Mouse (Mus musculus) limb, embryonic 13.5 days (tissue): ENCODE measurements at regions not wholly inside any gene's neighbourhood (a gene's known extent, or its start where the extent isn't known, plus 50 kb on each side); places are given as distances from the start of the nearest gene placed in this dataset.

Source experiments
- ATAC-seq: fragments of 200-750 bp; cut with Nextera tagmentation; 2 replicates; pipeline ENCODE4 v1.8.0; 2017; ENCODE audit warnings: low read depth, moderate number of reproducible peaks, moderate TSS enrichment; ENCODE audit not compliant: low FRiP score
- H3K27ac ChIP-seq: fragments of 300-500 bp; sonication (generic); 2 replicates; pipeline ENCODE4 v1.5.1; 2015; ENCODE audit warnings: inconsistent platforms, mild to moderate bottlenecking, moderate library complexity
- H3K27me3 ChIP-seq: fragments of 300-500 bp; sonication (generic); 2 replicates; pipeline ENCODE4 v1.6.1; 2015; ENCODE audit warnings: mild to moderate bottlenecking, inconsistent platforms
- H3K36me3 ChIP-seq: fragments of 300-500 bp; sonication (generic); 2 replicates; pipeline ENCODE4 v1.6.1; 2015; ENCODE audit warnings: inconsistent platforms, mild to moderate bottlenecking, moderate library complexity
- H3K4me1 ChIP-seq: fragments of 300-500 bp; sonication (generic); 2 replicates; pipeline ENCODE4 v1.6.1; 2015; ENCODE audit warnings: inconsistent platforms
- H3K4me2 ChIP-seq: fragments of 300-500 bp; sonication (generic); replicated peaks from 2 replicates; pipeline ENCODE4 v1.6.1; 2015; ENCODE audit warnings: inconsistent platforms, mild to moderate bottlenecking, moderate library complexity
- H3K4me3 ChIP-seq: fragments of 300-500 bp; sonication (generic); 2 replicates; pipeline ENCODE4 v1.5.1; 2015; ENCODE audit warnings: moderate library complexity, mild to moderate bottlenecking, inconsistent platforms
- H3K9ac ChIP-seq: fragments of 300-500 bp; sonication (generic); 2 replicates; pipeline ENCODE4 v1.6.1; 2015; ENCODE audit warnings: mild to moderate bottlenecking, inconsistent platforms
- H3K9me3 ChIP-seq: fragments of 300-500 bp; sonication (generic); 2 replicates; pipeline ENCODE4 v1.6.1; 2016; ENCODE audit warnings: inconsistent platforms
- WGBS: fragments of 180-500 bp; shearing (Covaris S2); methylation state at CpG from one replicate; pipeline ENCODE4 v1.1.7; 2015; 5-methylcytosine and 5-hydroxymethylcytosine counted together

- Histone ChIP-seq H3K4me1 (peaks cover 20% of the 10 kb centered on the region), H3K9me3 (peaks cover 14% of the 10 kb centered on the region), H3K4me2 (no peak overlapping the region), H3K36me3 (no peaks in the 10 kb centered on the region), H3K4me3 (no peak overlapping the region), H3K27ac (no peak overlapping the region), H3K27me3 (peaks cover 70% of the 10 kb centered on the region), H3K9ac (no peak overlapping the region)
- 82% methylated on average over 6 of the region's 6 CpGs for WGBS
- ATAC-seq = no peak
These were observed 92.0 kb downstream of the Cdc5l start for GRCm38 (mm10) chr17:45341573-45341972.

GRCm38 (mm10) chr17:45340851-45341250 lies 92.7 kb downstream of the Cdc5l start:
- Histone ChIP-seq H3K4me3 (no peak overlapping the region), H3K36me3 (no peaks in the 10 kb centered on the region), H3K9ac (no peak overlapping the region), H3K4me1 (peaks cover 23% of the 10 kb centered on the region), H3K4me2 (no peak overlapping the region), H3K27me3 (peaks cover 69% of the 10 kb centered on the region), H3K9me3 (peaks cover 14% of the 10 kb centered on the region), H3K27ac (no peak overlapping the region)
- WGBS = 57% methylated on average over 4 of the region's 4 CpGs
- no peak for ATAC-seq

- Histone ChIP-seq H3K36me3 (no peaks in the 10 kb centered on the region), H3K4me2 (no peak overlapping the region), H3K9ac (no peak overlapping the region), H3K27ac (no peak overlapping the region), H3K4me3 (no peak overlapping the region), H3K9me3 (peaks cover 9% of the 10 kb centered on the region), H3K27me3 (peaks cover 80% of the 10 kb centered on the region), H3K4me1 (peaks cover 26% of the 10 kb centered on the region)
- WGBS = 31% methylated on average over 11 of the region's 11 CpGs
- ATAC-seq = no peak
These were observed 94.3 kb downstream of the Cdc5l start for GRCm38 (mm10) chr17:45339226-45339625.

GRCm38 (mm10) chr17:45338086-45338485 lies 95.5 kb downstream of the Cdc5l start:
- WGBS = 86% methylated on average over 4 of the region's 4 CpGs
- ATAC-seq = no peak
- H3K4me3 ChIP-seq = no peak overlapping the region
- H3K4me2 ChIP-seq = no peak overlapping the region
- no peak overlapping the region for H3K9ac ChIP-seq
- peaks cover 26% of the 10 kb centered on the region for H3K4me1 ChIP-seq
- no peaks in the 10 kb centered on the region for H3K9me3 ChIP-seq
- no peak overlapping the region for H3K27ac ChIP-seq
- no peaks in the 10 kb centered on the region for H3K36me3 ChIP-seq
- peaks cover 86% of the 10 kb centered on the region for H3K27me3 ChIP-seq

GRCm38 (mm10) chr17:45335586-45336151 lies 97.9 kb downstream of the Cdc5l start:
- Histone ChIP-seq H3K4me1 (peaks cover 32% of the 10 kb centered on the region), H3K36me3 (no peaks in the 10 kb centered on the region), H3K4me2 (no peak overlapping the region), H3K9ac (no peak overlapping the region), H3K27ac (no peak overlapping the region), H3K9me3 (no peaks in the 10 kb centered on the region), H3K27me3 (peaks cover 85% of the 10 kb centered on the region), H3K4me3 (no peak overlapping the region)
- WGBS = 72% methylated on average over 9 of the region's 9 CpGs
- ATAC-seq = no peak

- Histone ChIP-seq H3K27ac (no peak overlapping the region), H3K9me3 (no peaks in the 10 kb centered on the region), H3K9ac (no peak overlapping the region), H3K36me3 (no peaks in the 10 kb centered on the region), H3K4me2 (no peak overlapping the region), H3K4me1 (peaks cover 31% of the 10 kb centered on the region), H3K4me3 (no peak overlapping the region), H3K27me3 (peaks cover 85% of the 10 kb centered on the region)
- WGBS = 63% methylated on average over 13 of the region's 13 CpGs
- no peak for ATAC-seq
These were observed 98.7 kb downstream of the Cdc5l start for GRCm38 (mm10) chr17:45334732-45335381.

GRCm38 (mm10) chr17:45332321-45332720 lies 101.2 kb downstream of the Cdc5l start:
- no peak overlapping the region for H3K4me3 ChIP-seq
- no peaks in the 10 kb centered on the region for H3K9me3 ChIP-seq
- no peak overlapping the region for H3K4me2 ChIP-seq
- peaks cover 83% of the 10 kb centered on the region for H3K27me3 ChIP-seq
- ATAC-seq = no peak
- no peaks in the 10 kb centered on the region for H3K36me3 ChIP-seq
- H3K27ac ChIP-seq = no peak overlapping the region
- WGBS = 63% methylated on average over 12 of the region's 12 CpGs
- peaks cover 16% of the 10 kb centered on the region for H3K4me1 ChIP-seq
- no peak overlapping the region for H3K9ac ChIP-seq

GRCm38 (mm10) chr17:45329241-45329640 lies 104.3 kb downstream of the Cdc5l start:
- peaks cover 85% of the 10 kb centered on the region for H3K27me3 ChIP-seq
- no peak overlapping the region for H3K27ac ChIP-seq
- 29% methylated on average over 9 of the region's 9 CpGs for WGBS
- no peak overlapping the region for H3K4me3 ChIP-seq
- H3K9me3 ChIP-seq = no peaks in the 10 kb centered on the region
- H3K9ac ChIP-seq = no peak overlapping the region
- H3K4me1 ChIP-seq = peaks cover 29% of the 10 kb centered on the region
- no peak for ATAC-seq
- no peak overlapping the region for H3K4me2 ChIP-seq
- H3K36me3 ChIP-seq = no peaks in the 10 kb centered on the region

GRCm38 (mm10) chr17:45326726-45327125 lies 106.8 kb downstream of the Cdc5l start:
- Histone ChIP-seq H3K4me1 (peaks cover 23% of the 10 kb centered on the region), H3K4me2 (peak overlapping the region; percentile 43), H3K4me3 (no peak overlapping the region), H3K9me3 (no peaks in the 10 kb centered on the region), H3K9ac (no peak overlapping the region), H3K36me3 (no peaks in the 10 kb centered on the region), H3K27me3 (peaks cover 90% of the 10 kb centered on the region), H3K27ac (peak overlapping the region; percentile 67; the same call in 1 of the 2 replicates)
- peak; percentile 51; the same call in 1 of the 2 replicates for ATAC-seq
- WGBS = 10% methylated on average over 10 of the region's 10 CpGs

- H3K4me1 ChIP-seq = peaks cover 27% of the 10 kb centered on the region
- ATAC-seq = peak; percentile 62; the same call in 1 of the 2 replicates
- no peak overlapping the region for H3K9ac ChIP-seq
- peak overlapping the region; percentile 67; the same call in 1 of the 2 replicates for H3K27ac ChIP-seq
- no peaks in the 10 kb centered on the region for H3K36me3 ChIP-seq
- H3K4me2 ChIP-seq = peak overlapping the region; percentile 43
- no peak overlapping the region for H3K4me3 ChIP-seq
- peaks cover 92% of the 10 kb centered on the region for H3K27me3 ChIP-seq
- 16% methylated on average over 7 of the region's 7 CpGs for WGBS
- no peaks in the 10 kb centered on the region for H3K9me3 ChIP-seq
These were observed 107.4 kb downstream of the Cdc5l start for GRCm38 (mm10) chr17:45326173-45326572.

- Histone ChIP-seq H3K36me3 (no peaks in the 10 kb centered on the region), H3K9me3 (no peaks in the 10 kb centered on the region), H3K27me3 (peaks cover 82% of the 10 kb centered on the region), H3K27ac (no peak overlapping the region), H3K4me3 (no peak overlapping the region), H3K4me1 (peaks cover 59% of the 10 kb centered on the region), H3K9ac (no peak overlapping the region), H3K4me2 (no peak overlapping the region)
- 72% methylated on average over 8 of the region's 8 CpGs for WGBS
- no peak for ATAC-seq
These were observed 110.7 kb downstream of the Cdc5l start for GRCm38 (mm10) chr17:45322842-45323241.

GRCm38 (mm10) chr17:45320074-45320473 lies 113.5 kb downstream of the Cdc5l start:
- 57% methylated on average over 7 of the region's 7 CpGs for WGBS
- Histone ChIP-seq H3K9ac (no peak overlapping the region), H3K36me3 (no peaks in the 10 kb centered on the region), H3K27ac (no peak overlapping the region), H3K27me3 (peaks cover 86% of the 10 kb centered on the region), H3K4me1 (peaks cover 42% of the 10 kb centered on the region), H3K4me2 (no peak overlapping the region), H3K9me3 (no peaks in the 10 kb centered on the region), H3K4me3 (no peak overlapping the region)
- no peak for ATAC-seq
